Mouse (Mus musculus) embryonic facial prominence, embryonic 14.5 days (tissue): ENCODE measurements around the gene F8. TPM values are rescaled to one million over a fixed set of nuclear protein-coding genes. Genes with fewer than 3 reads are reported as not detected.

Experiments
- ATAC-seq: fragments of 200-750 bp; cut with Nextera tagmentation; 2 replicates; pipeline ENCODE4 v1.8.0; 2017; ENCODE audit warnings: low read depth, moderate number of reproducible peaks, moderate TSS enrichment
- DNase-seq: peaks from one replicate; pipeline ENCODE4 v3.0.0-alpha.2; 2015; ENCODE audit warnings: low spot score
- H3K27ac ChIP-seq: fragments of 300-500 bp; sonication (generic); replicated peaks from 2 replicates; pipeline ENCODE4 v1.5.1; 2014; ENCODE audit warnings: low read depth, mild to moderate bottlenecking, low read length, moderate library complexity
- H3K27me3 ChIP-seq: fragments of 300-500 bp; sonication (generic); replicated peaks from 2 replicates; pipeline ENCODE4 v1.6.1; 2014; ENCODE audit warnings: low read length; ENCODE audit not compliant: control insufficient read depth, insufficient read depth
- H3K36me3 ChIP-seq: fragments of 300-500 bp; sonication (generic); 2 replicates; pipeline ENCODE4 v1.6.1; 2014; ENCODE audit warnings: low read length, mixed read lengths; ENCODE audit not compliant: control insufficient read depth, insufficient read depth
- H3K4me1 ChIP-seq: fragments of 300-500 bp; sonication (generic); 2 replicates; pipeline ENCODE4 v1.6.1; 2014; ENCODE audit warnings: antibody characterized with exemption, low read length; ENCODE audit not compliant: control insufficient read depth, insufficient read depth
- H3K4me2 ChIP-seq: fragments of 300-500 bp; sonication (generic); 2 replicates; pipeline ENCODE4 v1.6.1; 2014; ENCODE audit warnings: low read depth, mild to moderate bottlenecking, low read length, moderate library complexity, mixed read lengths
- H3K4me3 ChIP-seq: fragments of 300-500 bp; sonication (generic); 2 replicates; pipeline ENCODE4 v1.5.1; 2014; ENCODE audit warnings: low read depth, mild to moderate bottlenecking, low read length
- H3K9ac ChIP-seq: fragments of 300-500 bp; sonication (generic); 2 replicates; pipeline ENCODE4 v1.6.1; 2014; ENCODE audit warnings: low read depth, mild to moderate bottlenecking, low read length, moderate library complexity, mixed read lengths
- H3K9me3 ChIP-seq: fragments of 300-500 bp; sonication (generic); 2 replicates; pipeline ENCODE4 v1.6.1; 2016; ENCODE audit warnings: low read length; ENCODE audit not compliant: control insufficient read depth
- WGBS: fragments of 180-500 bp; shearing (Covaris S2); extraction: QIAGEN DNeasy Blood & Tissue Kit; methylation state at CpG from one replicate; pipeline ENCODE4 v1.1.7; 2014; 5-methylcytosine and 5-hydroxymethylcytosine counted together
- polyA plus RNA-seq: library from polyadenylated mRNA; unstranded; fragments of >200 nt; fragmentation: Nextera tagmentation; extraction: Ambion mirVana; gene quantifications from 2 replicates; pipeline ENCODE4 v1.2.1, GENCODE M21; 2014

Gene F8
- 2.4 and 2.7 TPM in 2 replicates for polyA plus RNA-seq

DNA sequence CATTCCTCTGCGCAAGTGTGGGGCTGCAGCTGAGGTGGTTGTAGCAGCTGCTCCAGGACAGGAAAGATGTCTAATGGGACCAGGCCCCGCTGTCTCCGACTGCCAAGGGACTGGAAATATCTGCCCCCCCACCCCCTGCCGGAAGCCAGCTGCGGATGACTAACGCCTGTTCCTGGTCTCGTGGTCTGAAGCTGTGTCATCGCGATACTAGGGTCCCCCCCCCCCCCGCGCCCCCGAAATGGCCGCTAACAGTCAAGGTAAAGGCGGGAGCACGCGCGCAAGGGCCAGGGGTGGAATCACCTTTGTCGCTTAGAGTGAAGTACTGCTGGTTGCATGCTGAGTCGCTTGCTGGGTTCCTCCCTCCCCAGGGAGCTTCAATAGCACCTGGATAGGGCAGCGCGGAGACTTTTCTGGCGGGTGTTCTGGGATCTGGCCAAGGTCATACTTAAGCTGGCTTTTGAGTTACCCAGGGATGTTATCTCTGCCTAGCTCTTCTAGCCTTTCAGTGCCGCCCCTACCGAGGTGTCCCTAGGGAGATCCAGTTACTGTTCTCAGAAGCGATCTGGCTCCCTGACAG, at the start of gene F8, which contains the start of gene Fundc2:
F8 (minus strand) TSS at position 421 of the 577 bp plus-strand sequence.
Fundc2 (plus strand) TSS at position 205 of the 577 bp plus-strand sequence.
- 13% methylated on average over 9 of the region's 25 CpGs for WGBS
- DNase-seq (peak; percentile 89), ATAC-seq (peak; percentile 97)
- peak within 1 kb of the TSS; percentile 76 for H3K9ac ChIP-seq
- peak within 1 kb of the TSS; percentile 53 for H3K4me3 ChIP-seq
- H3K36me3 ChIP-seq: no peaks in the 10 kb centered on the region; the same call in 1 of the 2 replicates
- H3K27ac ChIP-seq: peak within 1 kb of the TSS; percentile 61; the same call in 1 of the 2 replicates
- peak within 1 kb of the TSS; percentile 50 for H3K4me2 ChIP-seq
- H3K4me1 ChIP-seq: no peaks in the 10 kb centered on the region
- no peaks in the 10 kb centered on the region for H3K27me3 ChIP-seq
- no peaks in the 10 kb centered on the region for H3K9me3 ChIP-seq

DNA sequence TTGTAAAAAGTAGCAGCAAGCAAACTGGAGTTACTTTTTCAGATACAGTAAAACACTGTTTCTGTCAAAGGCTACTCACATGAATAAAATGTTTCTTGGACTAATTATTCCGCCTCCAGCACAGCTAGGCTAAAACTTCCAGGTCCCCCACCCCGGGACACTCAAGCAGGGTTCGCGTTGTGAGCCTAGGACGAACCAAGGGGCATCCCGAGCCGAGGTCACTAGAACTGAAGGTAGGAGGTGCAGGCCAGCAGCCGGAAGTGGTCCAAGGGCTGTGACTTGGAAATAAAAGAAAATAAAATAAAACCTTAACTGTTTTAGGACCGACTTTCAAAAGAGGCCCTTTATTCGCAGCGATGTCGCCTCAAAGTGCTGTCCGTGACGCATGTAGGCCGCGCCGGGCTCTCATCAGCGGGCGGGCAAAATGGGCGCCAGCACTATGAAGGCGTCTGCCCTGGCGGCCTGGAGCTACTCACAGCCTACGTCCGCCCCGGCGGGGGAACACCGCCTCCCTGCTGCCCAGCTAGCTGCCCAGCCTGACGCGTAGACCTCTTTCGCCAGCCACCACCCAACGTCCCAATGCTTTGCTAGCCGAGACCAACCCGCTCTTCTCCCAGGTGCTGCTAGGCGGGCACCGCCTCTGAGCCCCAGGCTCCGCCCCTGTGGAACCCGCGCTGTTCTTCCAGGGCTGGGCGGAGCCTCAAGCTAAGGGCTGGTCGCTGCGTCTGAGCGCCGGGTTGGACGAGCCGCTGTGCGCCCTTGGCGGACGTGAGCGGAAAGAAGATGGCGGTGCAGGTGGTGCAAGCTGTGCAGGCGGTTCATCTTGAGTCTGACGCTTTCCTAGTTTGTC, 33.7 kb upstream of the F8 start, which contains the start of the genes Cmc4, Mtcp1 and Brcc3:
Cmc4 (minus strand) TSS at position 649 of the 850 bp plus-strand sequence.
Mtcp1 (minus strand) TSS at position 653 of the 850 bp plus-strand sequence.
Brcc3 (plus strand) TSS at position 693 of the 850 bp plus-strand sequence.
- Histone ChIP-seq H3K4me1 (no peaks in the 10 kb centered on the region), H3K9me3 (no peaks in the 10 kb centered on the region), H3K36me3 (0 out of 2 replicates have a peak, but pooled peaks cover 3% of the 10 kb centered on the region), H3K27ac (peak within 1 kb of the TSS; percentile 85), H3K27me3 (no peaks in the 10 kb centered on the region), H3K4me3 (peak within 1 kb of the TSS; percentile 45), H3K4me2 (peak within 1 kb of the TSS; percentile 53), H3K9ac (peak within 1 kb of the TSS; percentile 66)
- DNase-seq (peak; percentile 96), ATAC-seq (peak; percentile 100)
- 15% methylated on average over 39 of the region's 52 CpGs for WGBS

DNA sequence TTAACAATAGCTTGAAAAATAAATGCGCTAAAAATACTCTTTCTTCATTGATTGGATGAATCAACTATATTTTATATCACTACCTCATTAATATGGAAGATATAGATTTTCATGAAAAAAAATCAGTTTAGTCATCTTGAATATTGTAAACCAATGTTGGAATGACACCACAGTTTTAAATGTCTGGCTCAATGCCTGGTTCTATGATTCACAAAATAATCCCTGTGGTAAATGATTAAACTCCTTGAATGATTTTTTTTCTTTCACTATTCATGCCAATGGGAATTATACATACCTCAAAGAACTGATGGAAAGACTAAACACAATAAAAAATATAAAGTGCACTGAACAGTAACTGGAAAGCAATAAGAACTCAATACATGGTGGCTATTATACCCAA, 27.3 kb upstream of the F8 start:
- H3K4me2 ChIP-seq: no peak overlapping the region
- H3K27me3 ChIP-seq: no peaks in the 10 kb centered on the region
- no peak overlapping the region for H3K9ac ChIP-seq
- DNase-seq (no peak), ATAC-seq (no peak)
- H3K36me3 ChIP-seq: no peaks in the 10 kb centered on the region
- H3K27ac ChIP-seq: no peak overlapping the region
- 90% methylated on average over 1 of the region's 1 CpGs for WGBS
- no peaks in the 10 kb centered on the region for H3K4me1 ChIP-seq
- no peak overlapping the region for H3K4me3 ChIP-seq
- no peaks in the 10 kb centered on the region for H3K9me3 ChIP-seq

DNA sequence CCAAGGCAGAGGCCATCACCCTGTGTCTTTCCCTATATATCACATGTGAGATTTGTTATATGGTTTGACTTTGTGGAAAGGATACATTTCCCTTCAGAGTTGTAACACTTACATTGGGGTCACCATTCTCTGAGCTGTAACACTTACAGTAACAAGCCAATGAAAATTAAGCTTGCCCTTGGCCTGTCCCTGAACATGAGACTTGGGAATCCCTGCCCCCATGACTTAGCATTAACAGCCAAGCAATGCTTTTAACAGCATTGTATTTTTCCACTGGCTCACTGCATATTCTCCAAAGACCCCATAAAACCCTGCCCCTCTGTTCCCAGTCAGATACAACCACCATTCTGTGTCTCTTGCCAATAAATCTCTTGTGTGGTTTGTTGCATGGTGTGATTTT, 20.9 kb upstream of the F8 start:
- no peaks in the 10 kb centered on the region for H3K9me3 ChIP-seq

DNA sequence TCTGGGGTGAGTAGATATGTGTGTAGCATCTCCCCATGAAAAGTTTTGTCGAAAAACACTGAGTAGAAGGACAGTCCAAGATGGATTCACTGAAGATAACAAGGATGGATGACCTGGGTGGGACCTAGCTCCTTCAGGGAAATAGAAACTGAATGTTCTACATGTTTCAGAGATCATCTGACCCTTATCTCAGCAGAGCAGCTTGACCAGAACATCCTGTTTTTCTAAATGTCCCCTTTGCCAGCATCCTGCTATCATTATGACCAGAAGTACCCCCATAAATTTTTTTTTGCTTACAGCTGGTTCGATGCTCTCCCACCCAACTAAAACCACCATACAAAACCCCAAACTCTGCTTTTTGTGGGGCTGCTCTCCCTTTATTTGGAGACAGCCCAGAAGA, 20.3 kb upstream of the F8 start:
- no peaks in the 10 kb centered on the region for H3K4me1 ChIP-seq
- ATAC-seq (no peak), DNase-seq (no peak)
- H3K27ac ChIP-seq: no peak overlapping the region
- no peaks in the 10 kb centered on the region for H3K27me3 ChIP-seq
- H3K4me2 ChIP-seq: no peak overlapping the region
- 93% methylated on average over 2 of the region's 2 CpGs for WGBS
- no peak overlapping the region for H3K9ac ChIP-seq
- 0 out of 2 replicates have a peak, but pooled peaks cover 4% of the 10 kb centered on the region for H3K36me3 ChIP-seq
- no peak overlapping the region for H3K4me3 ChIP-seq
- H3K9me3 ChIP-seq: no peaks in the 10 kb centered on the region

More for the DNA sequence above, 20.9 kb upstream of the F8 start:
- Histone ChIP-seq H3K4me1 (no peaks in the 10 kb centered on the region), H3K27me3 (no peaks in the 10 kb centered on the region), H3K4me3 (no peak overlapping the region), H3K27ac (no peak overlapping the region), H3K4me2 (no peak overlapping the region), H3K36me3 (0 out of 2 replicates have a peak, but pooled peaks cover 4% of the 10 kb centered on the region), H3K9ac (no peak overlapping the region)
- ATAC-seq (no peak), DNase-seq (no peak)

DNA sequence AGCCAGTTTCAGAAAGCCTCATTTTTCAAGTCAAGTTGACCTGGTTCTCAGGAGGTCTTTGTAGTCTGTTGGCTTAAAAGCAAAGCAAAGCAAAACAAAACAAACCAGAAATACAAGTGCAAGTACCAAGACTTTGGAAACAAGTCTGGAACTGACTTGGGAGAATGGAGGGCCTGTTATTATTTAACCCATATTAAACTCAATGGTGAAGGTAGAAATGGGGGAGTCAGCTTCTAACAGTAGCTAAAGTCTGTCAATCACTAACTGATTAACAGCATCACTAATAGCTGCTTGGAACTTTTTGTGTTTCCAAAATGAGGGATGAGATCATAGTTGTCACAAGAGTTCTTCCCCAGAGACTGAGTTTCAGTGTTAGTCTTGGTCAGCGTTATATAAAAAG, 17.1 kb upstream of the F8 start:
- H3K27me3 ChIP-seq: no peaks in the 10 kb centered on the region
- H3K27ac ChIP-seq: no peak overlapping the region
- 89% methylated on average over 1 of the region's 1 CpGs for WGBS
- H3K36me3 ChIP-seq: 0 out of 2 replicates have a peak, but pooled peaks cover 3% of the 10 kb centered on the region
- H3K4me2 ChIP-seq: no peak overlapping the region
- no peak for ATAC-seq
- H3K9me3 ChIP-seq: no peaks in the 10 kb centered on the region
- no peak overlapping the region for H3K9ac ChIP-seq
- DNase-seq: no peak
- H3K4me1 ChIP-seq: no peaks in the 10 kb centered on the region
- H3K4me3 ChIP-seq: no peak overlapping the region

DNA sequence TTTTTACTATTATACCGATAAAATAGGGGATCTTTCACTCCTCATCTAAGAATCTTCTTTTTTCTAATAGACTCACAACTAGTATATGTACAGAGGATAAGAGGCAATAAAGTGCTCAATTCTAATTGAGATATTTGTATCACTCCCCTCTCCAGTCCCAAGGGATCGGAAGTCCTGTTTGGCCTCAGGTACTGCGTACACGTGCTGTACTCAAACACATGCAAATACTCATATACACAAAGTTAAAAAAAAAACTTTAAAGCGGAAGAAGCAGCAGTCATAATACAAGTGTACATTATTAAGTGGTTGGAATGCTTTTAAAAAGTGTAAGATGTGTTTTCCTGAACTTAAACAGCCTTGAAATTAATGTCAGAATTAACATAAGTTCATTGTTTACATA, 716 bp downstream of the F8 start:
- Histone ChIP-seq H3K9me3 (no peaks in the 10 kb centered on the region), H3K4me2 (peak overlapping the region; percentile 50), H3K4me1 (no peaks in the 10 kb centered on the region), H3K9ac (peak overlapping the region; percentile 47; the same call in 1 of the 2 replicates), H3K27ac (peak overlapping the region; percentile 61; the same call in 1 of the 2 replicates), H3K27me3 (no peaks in the 10 kb centered on the region), H3K4me3 (peak overlapping the region; percentile 53), H3K36me3 (no peaks in the 10 kb centered on the region)
- ATAC-seq (no peak), DNase-seq (no peak)
- WGBS: 64% methylated on average over 5 of the region's 5 CpGs

DNA sequence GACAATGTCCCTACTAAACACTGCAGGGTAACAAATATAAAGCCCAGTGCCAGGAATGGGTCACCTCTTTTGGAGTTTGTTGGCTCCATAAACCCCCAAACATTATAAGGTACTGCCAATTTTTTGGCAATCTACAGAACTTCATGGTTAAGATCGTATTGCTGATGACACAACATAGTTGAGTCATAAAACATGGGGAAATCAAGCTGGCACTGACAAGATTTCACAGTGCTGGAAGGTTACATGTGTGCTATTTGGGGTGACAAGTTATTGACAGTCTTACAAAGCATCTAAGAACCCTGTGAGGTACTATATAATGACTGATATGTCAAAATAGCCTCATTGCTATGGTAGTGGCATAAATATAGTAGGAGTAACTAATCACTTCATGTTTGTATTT, 1.2 kb downstream of the F8 start:
- H3K27me3 ChIP-seq: no peaks in the 10 kb centered on the region
- H3K27ac ChIP-seq: no peak overlapping the region
- DNase-seq (no peak), ATAC-seq (no peak)
- H3K36me3 ChIP-seq: no peaks in the 10 kb centered on the region
- H3K4me2 ChIP-seq: no peak overlapping the region
- H3K4me3 ChIP-seq: no peak overlapping the region
- H3K9me3 ChIP-seq: no peaks in the 10 kb centered on the region
- WGBS: 85% methylated on average over 1 of the region's 1 CpGs
- no peak overlapping the region for H3K9ac ChIP-seq
- no peaks in the 10 kb centered on the region for H3K4me1 ChIP-seq
